8 mouse cellular contexts compared by ENCODE assay signal in the genomic region with DNA sequence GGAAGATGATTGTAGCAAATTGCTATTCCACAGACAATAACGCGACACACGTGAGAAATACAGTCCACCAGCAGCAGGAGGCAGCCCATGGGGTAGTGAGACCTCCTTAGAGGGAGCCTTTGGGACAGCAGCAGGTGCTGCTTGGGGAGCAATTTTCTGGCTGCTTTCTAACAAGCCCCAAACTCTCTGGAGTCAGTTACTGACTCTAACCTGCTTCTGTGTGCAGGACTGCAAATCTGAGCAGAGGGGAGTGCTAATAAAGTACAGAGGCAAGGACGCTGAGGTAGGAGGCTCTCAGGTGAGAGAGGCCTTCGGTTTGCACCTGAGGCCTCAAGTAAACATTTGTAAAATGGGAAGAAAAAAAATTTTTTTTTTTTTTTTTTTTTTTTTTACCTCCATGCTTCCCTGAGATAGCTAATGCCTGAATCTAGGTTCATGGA. TPM values are rescaled to one million over a fixed set of nuclear protein-coding genes. Genes with fewer than 3 reads are reported as not detected.
A peak's percentile ranks its signal among the peaks of the same experiment; 100 is the strongest.
DNase-seq lines count a peak whose midpoint lies in the region; ATAC-seq and TF ChIP-seq lines count a peak whose summit lies in the region.

No protein-coding gene starts in this region.

- TF ChIP-seq CTCF in heart, adult 2 months (IDR thresholded peaks at IDR 0.05), result no peak
- TF ChIP-seq CTCF in ES-Bruce4 (IDR thresholded peaks at IDR 0.05; ENCODE audit: low read depth, low read length), result no peak
- peak; percentile 26 for TF ChIP-seq CTCF in hindbrain, postnatal 0 days (IDR thresholded peaks at IDR 0.05; ENCODE audit: low read depth)

- ATAC-seq in embryonic facial prominence, embryonic 12.5 days (ENCODE audit: insufficient number of reproducible peaks, insufficient read depth, low FRiP score, low TSS enrichment), result 0 out of 2 replicates have a peak, but pooled peaks have one; percentile 6
- no peak for ATAC-seq in hindbrain, postnatal 0 days
- ATAC-seq in megakaryocyte progenitor cell, adult 5-6 weeks (replicated peaks; ENCODE audit: poor library complexity), result 0 out of 2 replicates have a peak, but pooled peaks have one; percentile 10

- TF ChIP-seq EP300 in heart, adult 2 months (IDR thresholded peaks at IDR 0.05; ENCODE audit: insufficient read depth, low read depth, low read length), result no peak
- TF ChIP-seq EP300 in ES-Bruce4 (IDR thresholded peaks at IDR 0.05; ENCODE audit: insufficient read depth, low read depth, low read length), result no peak

- H3K79me2 ChIP-seq in heart, adult 2 months (replicated peaks; ENCODE audit: control insufficient read depth, insufficient read depth, low read length), result no peaks in the 10 kb centered on the region; the same call in 1 of the 2 replicates

- DNase-seq in heart, adult 2 months, result peak in 1 of 2 experiments; percentile 22
- no peak for DNase-seq in heart, adult 9 months (ENCODE audit: low spot score in 2 of 2)
- DNase-seq in hindbrain, postnatal 0 days (ENCODE audit: low spot score), result peak; percentile 48
- DNase-seq in testis, postnatal 10 days (ENCODE audit: low spot score), result peak; percentile 45
- no peak for DNase-seq in frontal cortex, postnatal 14 days (ENCODE audit: low spot score in 2 of 2)

- H3K9ac ChIP-seq in heart, adult 2 months (ENCODE audit: low read depth, low read length), result peak overlapping the region; percentile 98
- H3K9ac ChIP-seq in ES-Bruce4 (ENCODE audit: low read depth, poor library complexity, severe bottlenecking), result peak overlapping the region; percentile 91
- peak overlapping the region; percentile 77 for H3K9ac ChIP-seq in embryonic facial prominence, embryonic 12.5 days
- H3K9ac ChIP-seq in hindbrain, postnatal 0 days (replicated peaks; ENCODE audit: low read length), result peak overlapping the region; percentile 80

- H3K36me3 ChIP-seq in heart, adult 2 months (ENCODE audit: control insufficient read depth, insufficient read depth, low read length), result no peaks in the 10 kb centered on the region
- H3K36me3 ChIP-seq in ES-Bruce4 (ENCODE audit: control insufficient read depth, insufficient read depth, low read length, poor library complexity, severe bottlenecking), result no peaks in the 10 kb centered on the region
- H3K36me3 ChIP-seq in embryonic facial prominence, embryonic 12.5 days, result no peaks in the 10 kb centered on the region
- H3K36me3 ChIP-seq in hindbrain, postnatal 0 days (ENCODE audit: insufficient read depth, low read length), result no peaks in the 10 kb centered on the region

- no peaks in the 10 kb centered on the region for H3K27me3 ChIP-seq in heart, adult 2 months (ENCODE audit: control insufficient read depth, insufficient read depth, low read length)
- H3K27me3 ChIP-seq in ES-Bruce4 (ENCODE audit: control insufficient read depth, insufficient read depth, low read length, poor library complexity, severe bottlenecking), result no peaks in the 10 kb centered on the region
- no peaks in the 10 kb centered on the region for H3K27me3 ChIP-seq in embryonic facial prominence, embryonic 12.5 days
- no peaks in the 10 kb centered on the region for H3K27me3 ChIP-seq in hindbrain, postnatal 0 days (ENCODE audit: insufficient read depth, low read length)

- peak overlapping the region; percentile 87; the same call in 1 of the 2 replicates for H3K27ac ChIP-seq in heart, adult 2 months
- peak overlapping the region; percentile 53 for H3K27ac ChIP-seq in ES-Bruce4 (ENCODE audit: insufficient read depth, low read length)
- H3K27ac ChIP-seq in embryonic facial prominence, embryonic 12.5 days, result no peak overlapping the region
- peak overlapping the region; percentile 91 for H3K27ac ChIP-seq in hindbrain, postnatal 0 days

- peaks cover 1% of the 10 kb centered on the region; the same call in 1 of the 2 replicates for H3K4me1 ChIP-seq in heart, adult 2 months (ENCODE audit: control insufficient read depth, insufficient read depth, low read length)
- H3K4me1 ChIP-seq in ES-Bruce4 (ENCODE audit: control insufficient read depth, insufficient read depth, low read length), result no peaks in the 10 kb centered on the region
- H3K4me1 ChIP-seq in embryonic facial prominence, embryonic 12.5 days, result peaks cover 13% of the 10 kb centered on the region
- peaks cover 18% of the 10 kb centered on the region for H3K4me1 ChIP-seq in hindbrain, postnatal 0 days (ENCODE audit: insufficient read depth, low read length)

- peak overlapping the region; percentile 96 for H3K4me3 ChIP-seq in heart, adult 2 months
- H3K4me3 ChIP-seq in ES-Bruce4 (ENCODE audit: low read depth, low read length), result peak overlapping the region; percentile 94
- H3K4me3 ChIP-seq in embryonic facial prominence, embryonic 12.5 days, result peak overlapping the region; percentile 75
- H3K4me3 ChIP-seq in hindbrain, postnatal 0 days (ENCODE audit: low read length), result peak overlapping the region; percentile 85

- H3K9me3 ChIP-seq in ES-Bruce4 (replicated peaks; ENCODE audit: control insufficient read depth, insufficient read depth, low read length, poor library complexity, severe bottlenecking), result no peaks in the 10 kb centered on the region
- H3K9me3 ChIP-seq in embryonic facial prominence, embryonic 12.5 days, result no peaks in the 10 kb centered on the region
- no peaks in the 10 kb centered on the region for H3K9me3 ChIP-seq in hindbrain, postnatal 0 days (ENCODE audit: low read length)

- peak overlapping the region; percentile 61 for H3K4me2 ChIP-seq in embryonic facial prominence, embryonic 12.5 days (replicated peaks)
- peak overlapping the region; percentile 60 for H3K4me2 ChIP-seq in hindbrain, postnatal 0 days (ENCODE audit: low read depth, low read length)

- no peak for TF ChIP-seq POLR2A in heart, adult 2 months (IDR thresholded peaks at IDR 0.05; ENCODE audit: insufficient read depth, low read depth, low read length)
- no peak for TF ChIP-seq POLR2A in ES-Bruce4 (IDR thresholded peaks at IDR 0.05; ENCODE audit: insufficient read depth, low read length)

- intact Hi-C loops in heart, adult 2 months (cut with DNase I), result no loop called here

- 35% methylated on average over 5 of the region's 5 CpGs for WGBS in heart, adult 2 months
- 35% methylated on average over 5 of the region's 5 CpGs for WGBS in embryonic facial prominence, embryonic 12.5 days
- 21% methylated on average over 5 of the region's 5 CpGs for WGBS in hindbrain, postnatal 0 days

RNA-seq across cellular contexts. Expression of gene Scaper, which starts 0.7 kb away (rescaled TPM):
- 10 to 100 TPM; 17.1 to 17.5 TPM for total RNA-seq in heart, adult 2 months (2021)
- 5.1 and 7.1 TPM in 2 replicates for polyA plus RNA-seq in heart, adult 2 months (2012; rRNA removed)
- 22.7 and 24.2 TPM in 2 replicates for polyA plus RNA-seq in ES-Bruce4 (2011; ENCODE audit: insufficient read depth, insufficient read length, low read depth, missing spikeins)
- 14.4 and 15.1 TPM in 2 replicates for polyA plus RNA-seq in embryonic facial prominence, embryonic 12.5 days (2016; fragmentation: Nextera tagmentation; extraction: Ambion mirVana)
- 25.9 and 31.8 TPM in 2 replicates for total RNA-seq in hindbrain, postnatal 0 days (2014; rRNA removed)
- polyA plus RNA-seq in hindbrain, postnatal 0 days (2015; fragmentation: Nextera tagmentation; extraction: Ambion mirVana), result 28.9 and 29.9 TPM in 2 replicates
- 3.2 and 5.6 TPM in 2 replicates for total RNA-seq in megakaryocyte progenitor cell, adult 5-6 weeks (2015)
- total RNA-seq in megakaryocyte progenitor cell, adult 5-6 weeks (2017), result 9.0 and 11.5 TPM in 2 replicates

Comparison
In these comparisons a context has a peak if more than half of its experiments do, and no peak if none do; other contexts are left out.
1. DNase-seq: peak in hindbrain, postnatal 0 days (single experiment) and testis, postnatal 10 days (single experiment); none in heart, adult 9 months (0 of 2) and frontal cortex, postnatal 14 days (0 of 2).
2. Peak in every context shown above with its lines, with median percentiles within 50 percentile points of each other: H3K4me3 ChIP-seq and H3K9ac ChIP-seq.